Mouse (Mus musculus): ENCODE measurements around the gene Ncoa4.

GRCm38 (mm10) chr14:32166840-32167239 lies 7.2 kb downstream of the Ncoa4 start:
- TF ChIP-seq CTCF (IDR thresholded peaks at IDR 0.05; ENCODE audit: borderline replicate concordance, insufficient read depth, low read length): no peak
- no peak for TF ChIP-seq POLR2A (IDR thresholded peaks at IDR 0.05; ENCODE audit: low read depth, low read length)

All from embryonic fibroblast, embryonic 13.5 days (primary cell).